Mouse (Mus musculus) liver, adult (tissue): ENCODE results near the gene Tspan4.

Experiments used
- GATA4 ChIP-seq: IDR thresholded peaks from 2 replicates; pipeline ENCODE4 v1.6.1; 2014; ENCODE audit warnings: mild to moderate bottlenecking, low read length; ENCODE audit not compliant: insufficient replicate concordance

The Tspan4 gene

GRCm38 (mm10) chr7:141464603-141465201 lies 10.3 kb upstream of the Tspan4 start:
- no peak for TF ChIP-seq GATA4

DNA sequence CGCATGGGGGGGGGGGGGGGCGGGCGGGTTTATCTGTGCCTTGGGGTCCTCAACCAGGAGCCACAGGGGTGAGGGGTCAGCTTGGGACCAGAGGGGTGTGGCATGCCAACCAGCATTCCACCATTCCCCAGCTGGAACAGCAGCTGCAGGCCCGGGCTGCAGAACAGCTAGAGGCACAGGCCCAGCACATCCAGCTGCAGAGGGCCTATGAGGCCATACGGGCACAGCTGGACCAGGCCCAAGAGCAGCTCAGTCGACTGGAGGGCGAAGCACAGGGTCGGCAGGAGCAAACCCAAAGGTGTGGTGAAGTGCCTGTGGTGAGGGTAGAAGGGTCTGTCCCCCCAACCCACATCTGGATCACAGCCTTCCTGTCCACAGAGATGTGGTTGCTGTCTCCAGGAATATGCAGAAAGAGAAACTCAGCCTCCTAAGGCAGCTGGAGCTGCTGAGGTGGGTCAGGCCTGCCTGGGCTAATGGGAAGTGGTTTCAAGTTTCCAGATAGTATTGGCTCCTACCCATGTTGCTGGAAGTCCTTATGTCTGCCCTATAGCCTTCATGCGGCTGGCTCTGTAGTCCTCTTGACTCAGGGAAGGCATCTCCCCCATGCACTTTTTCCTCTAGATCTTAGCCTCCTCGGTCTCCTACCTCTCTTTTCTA lies 9.5 kb upstream of the Tspan4 start:
- TF ChIP-seq GATA4, result no peak

DNA sequence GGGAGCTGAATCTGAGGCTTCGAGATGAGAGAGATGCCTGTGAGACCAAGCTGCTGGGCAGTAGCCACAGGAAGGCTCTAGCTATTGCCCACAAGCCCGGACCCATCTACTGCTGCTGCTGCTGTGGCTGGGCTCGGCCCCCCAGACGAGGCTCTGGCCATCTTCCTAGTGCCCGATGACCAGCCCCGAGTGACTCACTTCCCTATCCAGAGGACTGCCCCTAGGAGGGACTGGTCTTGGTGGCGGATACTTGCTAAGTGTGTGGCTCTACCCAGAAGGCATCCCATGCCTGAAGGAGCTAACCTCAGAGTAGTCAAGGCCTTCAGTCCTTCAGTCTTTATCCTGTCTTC lies 9.0 kb upstream of the Tspan4 start:
- no peak for TF ChIP-seq GATA4

- no peak for TF ChIP-seq GATA4
Observed at GRCm38 (mm10) chr7:141466607-141467148, 8.4 kb upstream of the Tspan4 start.

- peak; percentile 4; the same call in 1 of the 2 replicates for TF ChIP-seq GATA4
Observed at GRCm38 (mm10) chr7:141467230-141468030, 7.6 kb upstream of the Tspan4 start, which contains the start of gene Cd151. TSS of gene Cd151 (plus strand) at chr7:141467392.

- no peak for TF ChIP-seq GATA4
Observed at GRCm38 (mm10) chr7:141468164-141468521, 6.9 kb upstream of the Tspan4 start.

GRCm38 (mm10) chr7:141468522-141469211 lies 6.4 kb upstream of the Tspan4 start:
- peak; percentile 85; the same call in 1 of the 2 replicates for TF ChIP-seq GATA4

DNA sequence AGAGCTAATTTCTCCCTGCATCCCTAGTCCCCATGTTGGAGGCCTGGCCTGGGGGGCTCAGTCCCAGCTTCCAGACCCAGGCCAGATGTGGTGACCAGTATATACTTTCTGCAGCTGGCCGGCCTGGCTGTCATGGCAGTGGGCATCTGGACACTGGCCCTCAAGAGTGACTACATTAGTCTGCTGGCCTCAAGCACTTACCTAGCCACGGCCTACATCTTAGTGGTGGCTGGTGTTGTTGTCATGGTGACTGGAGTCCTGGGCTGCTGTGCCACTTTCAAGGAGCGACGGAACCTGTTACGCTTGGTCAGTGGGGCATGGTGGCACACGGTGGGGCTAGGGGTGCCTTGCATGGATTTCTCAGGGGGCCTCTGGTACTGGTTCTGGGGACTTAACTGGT lies 5.7 kb upstream of the Tspan4 start:
- no peak for TF ChIP-seq GATA4

- TF ChIP-seq GATA4, result no peak
Observed at GRCm38 (mm10) chr7:141469901-141470636, 5.0 kb upstream of the Tspan4 start.

- no peak for TF ChIP-seq GATA4
Observed at GRCm38 (mm10) chr7:141470637-141470944, 4.4 kb upstream of the Tspan4 start.

DNA sequence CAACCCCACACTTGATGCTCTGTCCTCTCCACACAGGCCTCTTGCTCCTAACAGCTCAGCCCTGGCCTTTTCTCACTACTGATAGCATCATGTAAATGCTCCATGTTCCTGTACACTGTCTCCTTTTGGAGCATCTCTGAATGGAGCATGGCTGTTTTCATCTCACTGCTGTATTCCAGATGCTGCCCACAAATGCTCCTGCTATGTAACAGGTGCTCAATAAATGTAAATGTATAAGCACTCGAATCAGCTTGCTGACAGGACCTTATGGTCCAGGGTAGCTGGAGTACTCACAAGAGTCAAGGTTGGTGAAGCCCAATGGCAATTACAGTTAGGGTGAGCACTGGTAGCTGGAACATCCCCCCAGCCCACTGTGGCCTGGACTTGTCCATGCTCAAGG lies 3.8 kb upstream of the Tspan4 start:
- no peak for TF ChIP-seq GATA4

- no peak for TF ChIP-seq GATA4
Observed at GRCm38 (mm10) chr7:141472226-141472625, 2.8 kb upstream of the Tspan4 start.

DNA sequence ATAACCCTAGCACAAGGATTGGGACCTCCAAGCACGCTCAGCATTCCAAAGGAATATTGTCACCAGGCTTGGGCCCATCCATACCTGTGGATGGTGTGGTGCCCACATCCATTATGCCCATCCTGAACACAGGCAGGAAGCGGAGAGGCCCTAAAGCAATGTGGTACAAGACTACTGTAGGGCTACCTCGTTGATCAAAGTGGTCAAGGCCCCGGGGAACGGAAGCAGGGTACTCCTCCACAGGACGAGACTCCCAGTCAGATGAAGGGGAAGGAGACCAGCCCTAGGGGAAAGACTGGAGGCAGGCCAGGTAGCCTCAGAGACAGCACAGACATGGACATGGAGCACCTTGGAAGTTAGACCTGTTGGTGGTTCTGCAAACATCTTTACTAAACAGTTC lies 2.3 kb upstream of the Tspan4 start:
- TF ChIP-seq GATA4, result no peak

- TF ChIP-seq GATA4, result no peak
Observed at GRCm38 (mm10) chr7:141474160-141474559, 880 bp upstream of the Tspan4 start.

- TF ChIP-seq GATA4, result no peak
Observed at GRCm38 (mm10) chr7:141475805-141476158, 742 bp downstream of the Tspan4 start.
